Mouse (Mus musculus): ENCODE results near the gene Cnppd1.

DNA sequence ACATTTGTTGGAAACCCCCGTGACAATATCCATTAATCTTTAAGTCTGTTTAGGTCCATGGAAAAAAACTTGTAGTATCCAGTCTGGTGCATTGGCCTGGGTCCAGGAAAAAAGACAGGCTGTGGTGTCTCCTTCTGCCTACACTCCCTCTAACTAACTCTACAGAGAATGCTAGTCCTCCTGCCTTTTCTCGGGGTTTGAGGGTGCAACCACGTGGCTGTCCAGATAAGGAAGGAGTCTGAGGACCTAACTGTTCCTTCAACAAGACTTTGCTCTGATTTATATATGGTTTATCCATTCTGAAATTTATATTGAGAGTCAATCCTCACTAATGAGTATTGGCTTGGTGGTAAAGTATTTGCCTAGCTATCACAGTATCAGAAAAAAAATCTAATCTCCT is 13.3 kb upstream of the Cnppd1 start:
- TF ChIP-seq POLR2A (IDR thresholded peaks at IDR 0.05; ENCODE audit: insufficient read depth, low read depth, low read length) (no peak), CTCF (IDR thresholded peaks at IDR 0.05) (no peak), EP300 (IDR thresholded peaks at IDR 0.05; ENCODE audit: insufficient read depth, low read depth, low read length) (no peak)
